Mouse (Mus musculus) lung, postnatal 14 days (tissue): ENCODE results near the gene Pola1.
A peak's percentile ranks its signal among the peaks of the same experiment; 100 is the strongest.

ENCODE experiments used
- DNase-seq: peaks from one replicate; pipeline ENCODE4 v3.0.0; 2021

Gene Pola1

DNA sequence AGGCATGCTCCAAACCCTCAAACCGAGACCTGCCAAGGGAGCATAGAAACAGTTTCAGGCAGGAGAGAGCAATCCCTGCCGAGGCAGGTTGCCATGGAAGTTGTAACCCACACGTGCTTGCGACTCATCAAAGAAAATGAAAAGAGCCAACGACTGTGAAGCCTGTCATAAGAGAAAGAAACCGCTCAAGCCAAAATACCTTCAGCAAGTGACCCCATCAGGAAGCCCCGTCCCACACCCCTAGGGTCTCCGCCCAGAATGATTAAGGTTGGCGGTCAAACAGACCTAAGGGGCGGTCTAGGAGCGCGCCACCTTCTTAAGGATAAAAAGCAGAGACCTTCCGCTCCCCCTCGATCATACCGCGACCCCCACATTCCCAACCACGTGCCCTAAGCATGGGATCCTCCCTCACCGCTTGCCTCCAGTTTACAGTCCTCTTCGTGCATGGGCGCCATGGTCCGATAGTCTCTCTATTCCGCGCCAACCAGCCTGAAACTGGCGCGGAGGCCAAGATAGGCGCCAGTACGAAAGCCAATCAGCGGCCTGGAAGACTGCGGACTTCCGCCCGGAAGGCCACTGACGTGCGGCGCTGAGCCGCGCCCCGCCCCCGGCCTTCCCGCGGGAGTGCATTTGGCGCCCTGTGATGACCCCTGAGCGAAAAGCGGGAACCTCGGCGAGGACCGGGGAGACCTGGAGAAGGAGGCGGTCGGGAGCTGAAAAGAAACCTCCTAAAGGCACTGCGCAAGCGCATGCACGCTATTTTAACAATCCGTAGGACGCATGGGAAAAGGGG lies at the start of gene Pola1:
Gene Pola1, minus strand, starts transcription at position 499 of the 793 bp plus-strand sequence.
- DNase-seq, result peak; percentile 78

GRCm38 (mm10) chrX:93676228-93676627 lies 44.3 kb upstream of the Pola1 start:
- DNase-seq, result no peak

DNA sequence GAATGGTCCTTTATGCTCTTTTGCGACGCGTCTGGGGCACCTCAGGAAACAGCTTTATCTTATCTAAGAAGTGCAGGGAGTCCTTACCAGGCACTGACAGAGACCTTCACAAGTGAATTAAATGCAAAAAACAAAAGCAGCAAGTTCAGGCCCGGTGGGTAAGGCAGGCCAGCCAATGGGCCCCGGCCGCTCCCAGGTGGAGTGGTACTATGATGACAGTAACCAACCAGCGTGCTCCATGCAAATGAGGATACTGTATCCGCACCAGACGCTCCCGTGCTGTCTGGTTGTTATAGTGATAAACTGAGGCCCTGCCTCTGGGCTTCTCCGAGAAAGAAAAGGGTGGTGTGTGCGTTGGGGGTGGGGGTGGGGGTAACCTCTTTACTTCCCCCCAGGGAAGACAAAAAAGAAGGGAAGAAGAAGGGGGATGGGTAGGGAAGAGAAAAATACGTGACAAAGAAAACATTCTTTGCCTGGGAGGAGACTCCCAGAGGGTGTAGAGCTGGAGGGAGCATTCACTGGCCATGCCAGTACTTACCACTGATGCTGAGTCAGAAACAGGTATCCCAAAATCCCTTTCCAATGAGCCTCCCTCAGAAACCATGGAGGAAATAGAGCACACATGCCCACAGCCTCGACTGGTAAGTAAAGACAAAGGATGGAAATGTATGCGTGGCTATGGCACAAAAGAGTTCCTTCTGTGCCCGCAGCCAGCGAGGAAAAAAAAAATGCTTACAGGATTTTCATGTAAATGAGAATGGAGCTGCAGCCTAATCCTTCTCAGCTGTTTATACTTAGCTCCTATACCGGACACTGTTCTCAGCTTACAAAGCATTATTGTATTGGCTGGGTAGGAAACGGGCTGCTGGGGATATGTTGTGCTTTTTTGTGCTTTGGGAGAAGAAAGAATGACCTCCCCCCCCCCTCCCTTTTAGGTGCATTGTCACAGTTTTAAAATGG lies 43.2 kb upstream of the Pola1 start:
- DNase-seq, result peak; percentile 16

- no peak for DNase-seq
Measured at GRCm38 (mm10) chrX:93674432-93674831, 42.5 kb upstream of the Pola1 start.

DNA sequence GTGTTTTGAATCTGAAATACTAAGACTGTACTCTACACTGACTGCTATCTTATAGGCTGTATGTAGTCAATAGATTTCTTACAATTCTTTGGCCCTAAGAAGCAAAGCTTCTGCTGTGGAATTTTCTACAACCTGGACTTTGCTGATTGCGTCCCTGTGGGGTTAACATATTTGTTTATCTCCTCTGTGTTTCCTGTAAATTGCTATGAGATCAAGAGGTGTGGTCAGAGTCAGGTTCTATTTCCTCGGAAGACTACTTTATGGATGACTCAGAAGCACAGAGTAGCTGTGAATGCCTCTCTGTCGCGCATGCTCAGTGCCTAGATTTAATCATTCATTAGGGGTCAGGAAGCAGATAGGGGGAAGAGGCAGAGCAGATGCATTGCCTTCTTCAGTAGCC lies 32.8 kb upstream of the Pola1 start:
- DNase-seq, result no peak

DNA sequence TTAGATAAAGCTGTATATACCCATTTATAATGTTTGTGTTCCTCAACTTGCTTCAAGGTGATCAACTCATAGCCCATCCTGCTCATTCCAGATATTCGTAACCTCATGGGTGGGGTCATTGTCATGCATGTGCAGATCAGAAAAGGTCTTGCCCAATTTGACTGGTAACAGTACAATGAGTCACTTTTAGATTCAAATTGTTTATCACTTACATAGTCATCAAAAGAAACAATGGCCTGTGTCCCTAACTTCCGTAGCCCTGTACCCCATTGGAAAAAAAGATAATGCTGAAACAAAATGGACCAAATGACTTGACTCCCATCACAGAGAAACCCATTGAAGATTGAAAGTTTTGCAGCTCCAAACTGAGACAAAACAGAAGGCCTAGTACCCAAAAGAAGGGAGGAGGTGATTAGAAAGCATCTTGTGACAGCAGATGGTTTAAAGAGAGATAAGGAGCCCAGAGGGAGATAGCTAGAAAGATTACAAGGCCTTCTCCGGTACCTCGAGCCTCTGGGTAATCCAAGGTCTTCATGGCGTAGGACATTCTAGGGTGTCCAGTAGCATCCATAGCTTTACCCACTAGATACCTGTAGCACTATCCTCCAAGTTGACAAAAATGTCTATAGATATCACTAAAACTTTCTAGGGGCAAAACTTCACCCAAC lies 32.1 kb upstream of the Pola1 start:
- no peak for DNase-seq

- DNase-seq, result no peak
Measured at GRCm38 (mm10) chrX:93655153-93655552, 23.2 kb upstream of the Pola1 start.

- DNase-seq, result no peak
Measured at GRCm38 (mm10) chrX:93654218-93655002, 22.5 kb upstream of the Pola1 start, which contains the start of gene Pcyt1b. Gene Pcyt1b (plus strand): TSS chrX:93654863.

DNA sequence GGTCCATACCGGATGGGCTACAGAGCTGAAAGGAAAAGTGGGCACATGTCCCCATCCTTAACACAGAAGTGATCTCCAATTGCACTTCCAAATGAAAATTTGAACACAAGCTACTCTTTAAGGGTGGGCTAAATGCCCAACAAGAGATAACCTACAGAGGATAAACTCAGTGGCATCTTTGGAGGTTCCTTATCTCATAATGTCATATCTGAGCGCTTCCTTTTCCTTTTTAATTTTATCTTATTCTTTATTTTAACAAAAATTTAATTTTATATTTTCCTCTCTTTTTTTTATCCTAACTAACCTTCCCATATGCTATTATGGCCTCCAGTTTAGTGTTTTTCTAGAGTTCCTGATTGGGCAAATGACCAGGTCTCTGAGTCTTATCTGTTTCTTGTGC lies 18.8 kb upstream of the Pola1 start:
- no peak for DNase-seq

GRCm38 (mm10) chrX:93644022-93644421 lies 12.1 kb upstream of the Pola1 start:
- DNase-seq, result no peak

- DNase-seq, result no peak
Measured at GRCm38 (mm10) chrX:93643600-93643999, 11.6 kb upstream of the Pola1 start.

DNA sequence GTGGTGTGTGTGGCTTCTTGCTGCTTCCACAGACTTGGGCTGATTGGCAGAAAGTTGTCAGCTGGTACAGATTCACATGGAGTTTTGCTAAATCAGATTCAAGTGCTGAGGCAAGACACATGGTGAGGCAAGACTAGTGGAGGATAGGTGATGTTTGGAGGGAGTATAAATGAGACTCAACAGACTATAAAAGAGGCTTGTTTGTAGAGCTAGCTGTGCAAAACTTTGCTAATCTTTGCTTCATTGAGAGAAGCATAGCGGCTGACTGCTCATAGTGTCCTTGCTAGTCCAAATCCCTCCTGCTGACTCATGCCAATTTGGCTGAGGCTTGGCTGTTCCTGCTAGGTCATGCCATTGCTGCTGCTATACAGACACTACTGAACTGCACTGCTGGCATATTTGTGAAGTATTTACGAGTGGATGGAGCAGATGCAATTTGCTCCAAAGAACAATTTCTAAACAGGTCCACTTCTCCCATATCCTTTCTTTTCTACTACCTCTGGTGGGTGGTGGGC lies 3.0 kb upstream of the Pola1 start:
- DNase-seq, result no peak

GRCm38 (mm10) chrX:93630256-93630655 lies 1.7 kb downstream of the Pola1 start:
- no peak for DNase-seq

- DNase-seq, result no peak
Measured at GRCm38 (mm10) chrX:93602214-93602613, 29.7 kb downstream of the Pola1 start.

GRCm38 (mm10) chrX:93594283-93594682 lies 37.7 kb downstream of the Pola1 start:
- no peak for DNase-seq

DNA sequence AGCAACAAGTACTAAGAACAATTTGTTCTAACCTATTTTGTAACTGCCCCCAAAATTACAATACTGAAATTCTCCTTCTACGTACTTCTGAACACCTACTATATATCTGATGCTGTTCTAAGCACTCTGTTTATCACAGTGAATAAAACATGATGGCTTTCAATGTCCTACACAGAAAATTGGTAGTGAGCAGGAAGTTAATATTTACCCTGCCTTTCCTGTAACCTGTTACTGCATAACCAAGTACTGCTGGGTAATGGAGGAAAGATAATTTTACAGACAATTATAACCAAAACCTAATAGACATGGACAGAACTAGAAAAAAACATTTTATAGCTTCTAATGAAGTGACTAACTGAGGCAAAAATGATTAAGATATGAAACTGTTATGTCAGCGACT lies 51.0 kb downstream of the Pola1 start:
- DNase-seq, result no peak

DNA sequence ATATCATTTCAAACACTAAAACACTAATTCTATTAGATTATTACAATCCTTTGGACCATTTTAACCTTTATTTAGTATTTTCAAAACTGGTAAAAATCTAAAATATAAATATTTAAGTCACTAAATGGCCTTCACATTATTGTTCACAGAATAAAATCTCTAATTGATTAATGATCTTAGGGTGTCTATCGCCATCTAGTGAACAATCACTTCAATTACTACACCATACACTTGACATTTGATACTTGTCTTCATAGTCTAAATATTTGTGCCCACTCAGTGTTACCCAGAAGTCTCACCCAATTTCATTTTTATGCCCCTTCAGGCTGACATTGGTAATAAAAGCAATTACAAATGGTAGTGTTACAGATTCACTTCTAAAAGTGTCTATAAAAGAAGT lies 74.8 kb downstream of the Pola1 start:
- no peak for DNase-seq

DNA sequence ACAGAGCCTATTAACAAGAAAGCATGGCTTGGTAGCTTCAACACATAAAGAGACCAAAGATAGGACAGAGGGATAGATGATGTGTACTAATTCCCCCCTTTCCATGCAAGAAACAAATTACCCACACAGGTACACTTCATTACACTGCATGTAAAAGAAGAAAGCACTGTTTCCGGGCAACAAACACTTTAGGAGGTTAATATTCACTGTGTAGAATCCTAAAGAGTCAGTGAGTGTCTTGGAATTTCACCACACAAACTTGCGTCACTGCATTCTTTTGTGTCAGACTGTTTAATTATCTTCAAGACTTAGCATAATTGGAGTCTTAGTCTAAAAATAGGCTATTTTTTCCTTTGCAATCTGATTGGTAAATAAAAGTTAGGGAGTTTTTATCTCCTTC lies 92.2 kb downstream of the Pola1 start:
- DNase-seq, result no peak

GRCm38 (mm10) chrX:93502865-93503353 lies 129.0 kb downstream of the Pola1 start:
- no peak for DNase-seq

DNA sequence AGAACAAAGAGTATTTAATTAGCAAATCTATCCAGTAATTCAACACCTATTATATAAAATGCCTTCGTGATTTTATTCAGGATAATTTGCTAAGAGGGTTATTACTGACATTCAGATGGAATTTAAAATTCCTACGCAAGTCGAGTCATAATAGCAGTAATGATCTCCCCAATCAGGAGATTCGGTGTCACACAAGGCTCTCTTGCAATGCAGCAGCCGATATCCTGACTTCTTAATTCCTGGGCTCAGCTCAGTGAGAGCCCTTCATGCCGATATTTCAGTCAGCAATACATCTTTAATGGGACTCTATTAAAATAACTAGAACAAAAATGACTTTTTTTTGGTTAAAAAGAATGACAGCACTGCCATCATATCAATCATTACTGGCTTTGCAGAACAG lies 134.4 kb downstream of the Pola1 start:
- no peak for DNase-seq

- DNase-seq, result no peak
Measured at GRCm38 (mm10) chrX:93465711-93466110, 166.2 kb downstream of the Pola1 start.

- no peak for DNase-seq
Measured at GRCm38 (mm10) chrX:93429738-93430260, 202.2 kb downstream of the Pola1 start.
